Mouse (Mus musculus) ES-E14 (cell line): ENCODE data around the gene Cavin4. TPM values are rescaled to one million over a fixed set of nuclear protein-coding genes. Genes with fewer than 3 reads are reported as not detected.

Source experiments
- DNase-seq: peaks from one replicate; pipeline ENCODE4 v3.0.0-alpha.2; 2013; ENCODE audit warnings: low read depth, low spot score
- H3K27ac ChIP-seq: 2 replicates; pipeline ENCODE4 v1.5.1; 2012; ENCODE audit warnings: low read depth, mild to moderate bottlenecking, low read length, moderate library complexity, mixed read lengths; ENCODE audit not compliant: poor library complexity, insufficient read depth, severe bottlenecking
- H3K36me3 ChIP-seq: 2 replicates; pipeline ENCODE4 v1.6.1; 2012; ENCODE audit warnings: mild to moderate bottlenecking, low read length, moderate library complexity, mixed read lengths; ENCODE audit not compliant: control insufficient read depth, poor library complexity, insufficient read depth, severe bottlenecking
- H3K4me1 ChIP-seq, 2 experiments: fragments of 150-350 bp in 1 of 2; sonication (generic) in 1 of 2; 2 replicates each; pipeline ENCODE4 v1.6.1; 2012; ENCODE audit warnings: low read length in 2 of 2, mild to moderate bottlenecking in 1 of 2, mixed read lengths in 1 of 2; ENCODE audit not compliant: control insufficient read depth in 2 of 2, insufficient read depth in 2 of 2, poor library complexity in 1 of 2
- H3K4me3 ChIP-seq, 2 experiments: fragments of 150-350 bp in 1 of 2; sonication (generic) in 1 of 2; 2 replicates each; pipeline ENCODE4 v1.5.1; 2012; ENCODE audit warnings: low read length in 2 of 2, low read depth in 1 of 2, mild to moderate bottlenecking in 1 of 2, mixed read lengths in 1 of 2; ENCODE audit not compliant: insufficient read depth in 1 of 2, poor library complexity in 1 of 2, severe bottlenecking in 1 of 2
- H3K9ac ChIP-seq: 2 replicates; pipeline ENCODE4 v1.6.1; 2012; ENCODE audit warnings: low read depth, mild to moderate bottlenecking, low read length, mixed read lengths; ENCODE audit not compliant: poor library complexity, insufficient read depth, severe bottlenecking
- H3K9me3 ChIP-seq: fragments of 150-350 bp; sonication (generic); 2 replicates; pipeline ENCODE4 v1.6.1; 2012; ENCODE audit warnings: low read depth, mild to moderate bottlenecking, low read length; ENCODE audit not compliant: control insufficient read depth, insufficient read depth
- CHD2 ChIP-seq: IDR thresholded peaks from 2 replicates; pipeline ENCODE4 v1.6.1; 2014; ENCODE audit warnings: mild to moderate bottlenecking, low read depth, low read length, inconsistent platforms
- HCFC1 ChIP-seq: IDR thresholded peaks from 2 replicates; pipeline ENCODE4 v1.6.1; 2012; ENCODE audit warnings: low read length, inconsistent platforms, borderline replicate concordance; ENCODE audit not compliant: insufficient read depth
- MAFK ChIP-seq: IDR thresholded peaks from 2 replicates; pipeline ENCODE4 v1.6.1; 2014; ENCODE audit warnings: mild to moderate bottlenecking, low read depth, low read length, inconsistent platforms; ENCODE audit not compliant: insufficient read depth
- ZC3H11A ChIP-seq: IDR thresholded peaks from 2 replicates; pipeline ENCODE4 v1.6.1; 2012; ENCODE audit warnings: low read depth, mild to moderate bottlenecking, inconsistent platforms, low read length, borderline replicate concordance
- ZNF384 ChIP-seq: IDR thresholded peaks from 2 replicates; pipeline ENCODE4 v1.6.1; 2012; ENCODE audit warnings: low read depth, low read length, inconsistent platforms
- in situ Hi-C, 2 experiments: fragments of 600-800 bp; cut with MboI; formaldehyde crosslinking; loops; one replicate each; pipeline ENCODE4 v1.15.1; 2025; ENCODE audit warnings: low sequenced_read_pairs in 2 of 2, inconsistent platforms in 1 of 2; ENCODE audit not compliant: unreplicated experiment in 2 of 2
- total RNA-seq: library from RNA; depleted of rRNA; stranded (reverse); fragments of 300-350 nt; gene quantifications from 2 replicates; pipeline ENCODE4 v1.2.3, GENCODE M21; 2012

The Cavin4 gene
- total RNA-seq, 1 experiment: 6.8 TPM

DNA sequence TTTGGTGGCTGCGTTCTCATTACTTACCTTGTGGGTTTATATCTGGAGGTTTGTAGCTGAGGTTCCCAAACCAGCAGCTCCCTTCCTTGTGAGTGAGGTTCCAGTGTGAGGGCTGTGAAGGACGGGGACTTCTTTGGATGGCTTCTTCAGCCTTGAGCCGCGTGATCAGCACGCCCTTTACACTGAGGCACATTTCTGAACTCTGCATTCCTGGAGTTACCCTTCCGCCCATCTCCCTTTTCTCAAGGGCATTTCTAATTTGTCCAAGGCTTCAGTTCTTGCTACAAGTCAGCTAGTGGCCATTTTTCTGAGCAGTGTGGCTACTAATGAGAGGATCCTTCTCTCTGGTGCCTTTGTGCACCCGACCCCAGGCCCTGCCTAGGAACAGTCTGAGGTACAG, 40.4 kb upstream of the Cavin4 start:
- Histone ChIP-seq H3K4me3 (no peak overlapping the region), H3K27ac (peak overlapping the region; percentile 36; the same call in 1 of the 2 replicates), H3K9me3 (no peaks in the 10 kb centered on the region), H3K36me3 (peaks cover 20% of the 10 kb centered on the region), H3K9ac (no peak overlapping the region), H3K4me1 (peaks cover 0 to 13% of the 10 kb centered on the region in 2 experiments; a peak in 3 of 4 replicates)
- no peak for DNase-seq
- in situ Hi-C loops: no loop called here
- no peak for TF ChIP-seq HCFC1

DNA sequence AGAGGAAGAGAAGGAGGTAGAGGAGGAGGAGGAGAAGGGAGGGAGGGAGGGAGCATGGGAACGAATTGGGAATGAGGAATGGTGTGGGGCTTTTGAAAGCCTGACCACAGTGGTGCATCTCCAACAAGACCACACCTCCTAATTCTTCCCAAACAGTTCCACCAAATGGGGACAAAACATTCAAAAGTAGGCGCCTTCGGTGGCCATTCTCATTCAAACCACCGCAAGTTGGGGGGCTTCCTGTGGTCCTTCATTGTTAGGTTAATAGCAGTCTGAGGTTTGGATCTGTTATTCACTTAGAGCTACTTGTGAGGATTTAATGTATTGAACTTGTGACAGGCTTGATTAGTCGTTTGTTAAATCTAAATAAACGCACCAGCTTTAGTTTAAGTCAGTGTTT, 38.4 kb upstream of the Cavin4 start:
- no peak for DNase-seq
- Histone ChIP-seq H3K36me3 (peaks cover 19% of the 10 kb centered on the region), H3K9me3 (no peaks in the 10 kb centered on the region), H3K4me3 (no peak overlapping the region), H3K4me1 (peaks cover 0 to 13% of the 10 kb centered on the region in 2 experiments; a peak in 3 of 4 replicates), H3K27ac (no peak overlapping the region; the same call in 1 of the 2 replicates), H3K9ac (no peak overlapping the region)
- in situ Hi-C loops: no loop called here
- TF ChIP-seq ZNF384 (no peak), MAFK (no peak), CHD2 (no peak), ZC3H11A (no peak), HCFC1 (no peak)

DNA sequence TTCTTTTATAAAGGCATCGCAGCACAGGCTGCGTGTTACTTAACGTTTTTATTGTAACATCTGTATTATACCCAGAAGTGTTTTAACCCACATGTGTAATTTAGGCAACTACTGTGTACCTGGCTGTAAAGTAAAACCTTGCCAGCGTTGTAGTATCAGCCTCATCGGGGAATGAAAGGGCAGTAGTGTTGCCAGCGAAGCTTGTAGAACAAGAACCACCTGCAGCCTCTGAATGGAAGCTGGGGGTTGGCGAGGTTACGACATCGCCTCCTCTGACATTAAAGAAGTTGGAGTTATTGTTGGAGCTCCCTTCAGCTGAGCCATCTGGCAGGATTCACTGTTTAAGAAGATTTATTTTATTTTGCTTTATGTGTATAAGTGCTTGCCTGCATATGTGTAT, 37.5 kb upstream of the Cavin4 start:
- peaks cover 0 to 13% of the 10 kb centered on the region in 2 experiments; a peak in 3 of 4 replicates for H3K4me1 ChIP-seq
- no peak for DNase-seq
- TF ChIP-seq HCFC1 (no peak), MAFK (no peak)
- H3K4me3 ChIP-seq: no peak overlapping the region
- no peaks in the 10 kb centered on the region for H3K9me3 ChIP-seq
- H3K36me3 ChIP-seq: peaks cover 16% of the 10 kb centered on the region
- no peak overlapping the region for H3K9ac ChIP-seq
- in situ Hi-C loops: no loop called here
- no peak overlapping the region for H3K27ac ChIP-seq

DNA sequence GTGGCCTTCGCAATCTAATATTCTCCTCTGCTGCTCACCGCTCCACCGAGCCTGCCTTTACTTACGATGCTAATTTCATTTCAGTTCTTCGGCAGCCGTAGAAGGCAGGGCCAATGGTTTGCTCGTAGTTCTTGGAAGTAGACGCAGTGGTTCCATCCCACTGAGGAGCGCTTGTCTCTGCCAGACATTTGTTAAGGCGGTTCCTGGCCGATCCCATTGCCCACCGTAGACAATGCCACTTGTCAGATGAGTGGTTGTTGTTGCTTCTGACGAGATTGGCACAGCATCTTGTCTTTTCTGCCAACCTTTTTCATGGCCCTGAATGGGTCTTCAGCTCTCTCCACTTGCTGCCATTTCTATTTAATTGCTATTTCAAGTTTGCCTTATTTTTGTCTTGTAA, 33.9 kb upstream of the Cavin4 start:
- DNase-seq: no peak
- no peaks in the 10 kb centered on the region for H3K9me3 ChIP-seq
- TF ChIP-seq HCFC1 (no peak), ZNF384 (no peak), ZC3H11A (no peak), MAFK (no peak), CHD2 (no peak)
- in situ Hi-C loops: no loop called here
- peaks cover 9% of the 10 kb centered on the region for H3K36me3 ChIP-seq
- H3K4me3 ChIP-seq: no peak overlapping the region
- H3K27ac ChIP-seq: no peak overlapping the region
- H3K4me1 ChIP-seq: peaks cover 0 to 4% of the 10 kb centered on the region in 2 experiments; a peak in 2 of 4 replicates
- H3K9ac ChIP-seq: no peak overlapping the region

DNA sequence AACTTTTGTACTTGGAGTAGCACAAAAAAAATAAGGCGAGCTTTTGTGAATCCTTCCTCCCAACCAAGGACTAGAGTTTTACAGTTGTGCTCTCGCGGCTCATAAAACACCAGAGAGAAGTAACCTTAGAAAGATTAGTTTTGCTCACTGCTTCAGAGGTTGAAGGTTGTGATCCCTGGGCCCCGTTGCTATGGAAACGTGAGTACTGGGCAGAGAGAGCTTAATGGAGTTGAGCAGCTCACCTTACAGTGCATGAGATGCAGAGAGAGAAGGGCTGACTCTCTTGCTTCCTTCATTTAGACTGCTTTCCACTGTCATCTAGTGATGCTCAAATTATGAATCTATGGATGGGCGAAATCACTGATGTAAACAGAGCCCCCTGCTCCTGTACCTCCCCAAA, 29.8 kb upstream of the Cavin4 start:
- Histone ChIP-seq H3K4me3 (no peak overlapping the region), H3K27ac (no peak overlapping the region), H3K36me3 (peaks cover 20% of the 10 kb centered on the region), H3K9me3 (no peaks in the 10 kb centered on the region), H3K9ac (no peak overlapping the region), H3K4me1 (no peaks in the 10 kb centered on the region)
- TF ChIP-seq ZNF384 (no peak), ZC3H11A (no peak), MAFK (no peak), CHD2 (no peak), HCFC1 (no peak)
- in situ Hi-C loops: no loop called here
- DNase-seq: no peak
